Mouse (Mus musculus) megakaryocyte, embryonic 14.5 days (primary cell): ENCODE results near the gene Strbp.

Source experiments
- FLI1 ChIP-seq: IDR thresholded peaks from 2 replicates; pipeline ENCODE4 v1.6.1; 2012; ENCODE audit warnings: low read length, inconsistent platforms, mixed read lengths
- GATA1 ChIP-seq: IDR thresholded peaks from 3 replicates; pipeline ENCODE4 v1.6.1; 2012; ENCODE audit warnings: mixed read lengths, low read length, inconsistent platforms, borderline replicate concordance

DNA sequence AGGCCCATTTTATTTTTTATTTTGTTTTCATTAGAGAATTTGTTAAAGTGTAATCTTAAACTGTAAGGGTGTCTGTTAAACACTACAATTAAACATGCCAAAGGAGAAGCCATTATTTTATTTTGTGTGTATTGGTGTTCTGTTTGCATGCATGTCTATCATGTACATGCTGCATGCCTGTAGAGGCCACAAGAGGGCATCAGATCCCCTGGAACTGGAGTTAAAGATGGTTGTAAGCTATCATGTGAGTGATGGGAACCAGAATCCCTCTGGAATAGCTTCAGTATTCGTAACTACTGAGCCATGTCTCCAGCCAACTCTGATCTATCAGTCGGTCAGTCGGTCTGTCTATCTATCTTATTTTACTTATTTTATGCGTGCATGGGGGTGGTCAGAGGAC lies 243.0 kb downstream of the Strbp start:
- TF ChIP-seq GATA1: no peak
- no peak for TF ChIP-seq FLI1
